Mouse (Mus musculus): Measurements from ENCODE around the gene Nle1. TPM values are rescaled to one million over a fixed set of nuclear protein-coding genes. Genes with fewer than 3 reads are reported as not detected.
"Not testable (repeated sequence)": the region's sequence is repeated elsewhere in the genome, so short reads cannot be mapped to it uniquely, and the experiment has no call there.

The Nle1 gene
- total RNA-seq (2021) (10 to 100 TPM; 16.6 to 17.0 TPM), polyA plus RNA-seq (2012; rRNA removed) (33.1 and 34.4 TPM in 2 replicates)
- long read RNA-seq, transcript Nle1-201 (13 exons, 1,783 nt): major isoform, 9 of 23 reads
- long read RNA-seq, partial matches to known transcripts: 3 of 23 reads
- long read RNA-seq, other reads (novel, unspliced or antisense): 11 of 23 reads

- DNase-seq: peak; percentile 94
Measured at GRCm38 (mm10) chr11:82907651-82908607, at the start of gene Nle1. Gene Nle1, minus strand, starts transcription at chr11:82908411.

GRCm38 (mm10) chr11:82956925-82957324 lies 48.7 kb upstream of the Nle1 start:
- DNase-seq: no peak

- DNase-seq: no peak
Measured at GRCm38 (mm10) chr11:82954631-82955030, 46.4 kb upstream of the Nle1 start.

- DNase-seq: no peak
Measured at GRCm38 (mm10) chr11:82952612-82953542, 44.7 kb upstream of the Nle1 start.

GRCm38 (mm10) chr11:82951865-82952611 lies 43.8 kb upstream of the Nle1 start:
- peak; percentile 66 for DNase-seq

- DNase-seq: peak; percentile 48
Measured at GRCm38 (mm10) chr11:82950736-82951481, 42.7 kb upstream of the Nle1 start, which contains the start of gene Slfn5. Gene Slfn5, plus strand, starts transcription at chr11:82951349.

- no peak for DNase-seq
Measured at GRCm38 (mm10) chr11:82949036-82949435, 40.8 kb upstream of the Nle1 start.

- DNase-seq: no peak
Measured at GRCm38 (mm10) chr11:82947457-82947856, 39.2 kb upstream of the Nle1 start.

- no peak for DNase-seq
Measured at GRCm38 (mm10) chr11:82945636-82946035, 37.4 kb upstream of the Nle1 start.

- no peak for DNase-seq
Measured at GRCm38 (mm10) chr11:82943336-82943735, 35.1 kb upstream of the Nle1 start.

GRCm38 (mm10) chr11:82933186-82933585 lies 25.0 kb upstream of the Nle1 start:
- DNase-seq: no peak

GRCm38 (mm10) chr11:82931671-82932450 lies 23.6 kb upstream of the Nle1 start:
- not testable (repeated sequence) for DNase-seq

- DNase-seq: not testable (repeated sequence)
Measured at GRCm38 (mm10) chr11:82931161-82931560, 22.9 kb upstream of the Nle1 start.

- not testable (repeated sequence) for DNase-seq
Measured at GRCm38 (mm10) chr11:82930391-82930955, 22.3 kb upstream of the Nle1 start.

- DNase-seq: no peak
Measured at GRCm38 (mm10) chr11:82929633-82929950, 21.4 kb upstream of the Nle1 start.

- no peak for DNase-seq
Measured at GRCm38 (mm10) chr11:82928897-82929632, 20.9 kb upstream of the Nle1 start.

- DNase-seq: not testable (repeated sequence)
Measured at GRCm38 (mm10) chr11:82923910-82924309, 15.7 kb upstream of the Nle1 start.

GRCm38 (mm10) chr11:82921691-82922090 lies 13.5 kb upstream of the Nle1 start:
- no peak for DNase-seq

GRCm38 (mm10) chr11:82920768-82921167 lies 12.6 kb upstream of the Nle1 start:
- no peak for DNase-seq
